Mouse (Mus musculus) adrenal gland, adult 8-10 months (tissue): Measurements from ENCODE around the gene Ccdc69. TPM values are rescaled to one million over a fixed set of nuclear protein-coding genes. Genes with fewer than 3 reads are reported as not detected.
"Not testable (repeated sequence)": the region's sequence is repeated elsewhere in the genome, so short reads cannot be mapped to it uniquely, and the experiment has no call there.

ENCODE experiments used
- DNase-seq: peaks from one replicate; pipeline ENCODE4 v3.0.0; 2022
- total RNA-seq, 4 experiments: library from RNA; stranded (reverse); gene quantifications; 2 replicates each; pipeline ENCODE4 v1.2.4; 2022

Ccdc69 gene
- total RNA-seq, 4 experiments from 2014 or later: 3.9 to 7.5 (median 4.5) TPM

DNA sequence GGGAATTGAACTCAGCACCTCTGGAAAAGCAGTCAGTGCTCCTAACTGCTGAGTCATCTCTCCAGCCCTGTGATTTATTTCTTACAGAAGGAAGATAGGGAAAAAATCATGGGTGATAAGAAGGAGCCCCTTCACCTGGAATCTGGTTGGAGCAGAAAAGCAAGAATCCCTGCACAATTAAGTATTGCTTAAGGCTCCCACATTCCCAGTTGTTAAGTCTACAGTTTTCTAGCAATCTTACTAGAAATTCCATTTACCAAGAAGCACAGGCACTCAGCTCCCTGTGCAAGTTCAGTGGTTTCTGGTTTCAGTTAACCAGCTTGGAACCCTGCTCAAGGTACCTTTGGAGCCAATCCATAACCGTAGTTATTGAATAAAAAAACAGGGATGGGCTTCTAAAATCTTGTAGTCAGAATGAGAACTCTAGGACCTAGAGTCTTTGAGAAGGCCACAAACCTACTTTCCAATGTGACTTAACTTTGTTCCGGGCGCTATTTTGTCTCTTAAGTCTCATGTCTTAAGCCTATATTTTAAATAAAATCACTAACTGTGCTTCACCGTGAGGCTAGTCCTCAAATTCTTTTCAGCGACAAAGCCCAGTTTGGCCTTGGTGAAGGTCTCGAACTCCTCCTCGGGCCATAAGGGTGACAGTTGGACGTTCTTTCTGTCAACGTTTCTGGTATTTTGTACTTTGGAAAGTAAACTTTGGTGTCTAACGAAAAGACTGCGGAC lies 19.0 kb upstream of the Ccdc69 start:
- no peak for DNase-seq

DNA sequence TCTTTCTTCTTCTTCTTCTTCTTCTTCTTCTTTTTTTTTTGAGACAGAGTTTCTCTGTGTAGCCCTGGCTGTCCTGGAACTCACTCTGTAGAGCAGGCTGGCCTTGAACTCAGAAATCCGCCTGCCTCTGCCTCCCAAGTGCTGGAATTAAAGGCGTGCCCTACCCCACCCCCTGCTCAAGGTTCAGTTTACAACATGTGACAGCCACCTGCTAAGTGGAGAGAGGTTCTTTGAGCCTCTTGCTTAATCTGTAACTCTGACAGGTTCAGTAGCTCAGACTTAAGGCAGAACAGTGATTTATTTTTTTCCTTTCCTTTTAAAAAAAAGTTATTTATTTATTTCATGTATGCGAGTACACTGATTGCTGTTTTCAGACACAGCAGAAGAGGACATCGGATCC lies 18.4 kb upstream of the Ccdc69 start:
- DNase-seq: not testable (repeated sequence)

GRCm38 (mm10) chr11:55093096-55093495 lies 15.2 kb upstream of the Ccdc69 start:
- DNase-seq: no peak

DNA sequence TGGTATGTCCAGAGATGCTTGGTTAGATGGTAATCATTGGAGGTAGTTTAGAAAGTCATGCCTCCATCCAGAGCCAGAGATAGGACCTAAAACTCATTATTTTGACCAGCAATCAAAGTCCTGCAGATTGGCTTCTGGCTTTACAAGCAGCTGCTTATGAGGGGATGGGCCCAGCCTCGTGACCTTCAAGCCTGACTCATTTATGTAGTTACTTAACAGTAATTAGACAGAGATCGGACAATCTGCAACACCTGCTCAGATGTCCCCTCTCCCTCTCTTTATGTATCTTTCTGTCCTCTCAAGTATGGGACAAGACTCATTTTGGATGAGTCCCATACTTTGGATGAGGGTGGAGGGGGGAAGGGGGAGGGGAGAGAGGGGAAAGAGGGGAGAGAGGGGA lies 12.0 kb upstream of the Ccdc69 start:
- DNase-seq: no peak

DNA sequence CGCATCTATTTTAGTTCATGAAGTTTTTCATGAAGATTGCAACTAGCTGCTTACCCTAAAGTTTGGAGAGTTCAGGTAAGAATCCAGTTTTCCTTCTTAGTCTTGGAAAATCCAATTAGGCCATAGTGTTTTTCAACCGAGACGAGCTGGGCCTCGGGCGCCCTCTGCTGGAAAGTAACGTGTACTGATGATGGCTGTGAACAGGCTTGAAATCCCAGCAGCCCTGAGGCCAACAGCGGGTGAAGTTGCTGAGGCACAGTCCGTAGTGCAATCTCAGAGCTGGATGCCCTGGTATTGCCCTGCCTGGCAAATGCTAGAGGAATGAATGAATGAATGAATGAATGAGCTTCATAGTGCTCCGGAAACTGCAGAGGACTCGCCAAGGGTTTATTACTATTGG lies 9.1 kb upstream of the Ccdc69 start:
- DNase-seq: no peak

DNA sequence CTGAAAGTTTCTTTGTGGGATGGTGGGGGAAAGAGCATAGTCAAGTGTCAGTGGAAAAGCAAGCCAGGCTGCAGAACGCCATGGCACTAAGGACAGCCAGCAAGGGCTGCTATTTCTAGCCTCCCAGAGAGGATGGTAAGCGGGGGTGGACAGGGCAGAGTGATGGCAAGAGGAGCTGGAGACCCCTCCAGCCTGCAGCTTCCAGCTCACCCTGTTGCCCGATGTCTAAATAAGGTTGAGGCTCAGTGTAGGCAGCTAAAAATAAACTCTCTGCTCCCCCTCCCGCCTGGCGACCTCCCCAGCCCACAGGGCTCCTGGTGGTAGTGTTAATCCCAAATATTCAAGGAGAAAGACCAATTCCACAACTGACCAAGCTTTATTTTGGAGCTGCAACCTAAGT lies 7.5 kb upstream of the Ccdc69 start:
- DNase-seq: no peak

GRCm38 (mm10) chr11:55084629-55085028 lies 6.7 kb upstream of the Ccdc69 start:
- peak; percentile 80 for DNase-seq

- no peak for DNase-seq
These were observed 3.3 kb upstream of the Ccdc69 start for GRCm38 (mm10) chr11:55081206-55081605.

DNA sequence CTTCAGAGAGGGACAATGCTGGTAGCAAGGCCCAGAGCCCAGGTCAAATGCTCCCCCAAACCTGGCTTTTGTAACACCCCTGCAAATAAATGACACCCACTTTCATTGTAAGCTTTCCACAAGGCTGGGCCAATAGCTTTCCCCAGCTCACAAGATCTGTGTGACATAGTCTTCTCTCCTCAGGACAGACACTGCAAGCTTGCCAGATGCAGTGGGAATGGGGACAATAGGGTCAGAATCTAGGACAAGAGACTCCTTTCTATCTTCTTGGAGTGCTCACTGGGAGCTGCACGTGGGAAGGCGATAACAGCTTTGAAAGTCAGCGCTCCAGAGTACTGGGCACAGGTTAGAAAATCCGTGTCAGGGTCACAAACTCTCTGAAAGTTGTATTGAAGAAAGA lies 1.2 kb upstream of the Ccdc69 start:
- DNase-seq: no peak

DNA sequence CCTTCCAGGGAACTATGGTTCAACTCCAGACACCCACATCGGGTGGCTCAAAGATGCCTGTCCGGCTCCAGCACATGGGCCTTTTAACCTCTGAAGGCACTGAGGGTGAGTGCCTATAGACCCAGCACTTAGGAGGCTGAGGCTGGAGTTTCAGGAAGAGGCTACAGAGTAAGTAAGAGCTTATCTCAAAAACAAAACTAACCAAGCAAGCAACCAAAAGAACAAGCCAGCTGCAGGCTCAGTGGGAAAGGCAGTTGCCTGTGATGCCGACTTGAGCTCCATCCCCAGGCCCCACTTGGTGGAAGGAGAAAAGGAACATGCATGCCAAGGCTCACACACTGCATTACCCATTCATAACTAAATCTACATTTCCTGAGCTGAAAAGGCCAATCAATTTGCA lies 571 bp upstream of the Ccdc69 start:
- no peak for DNase-seq

DNA sequence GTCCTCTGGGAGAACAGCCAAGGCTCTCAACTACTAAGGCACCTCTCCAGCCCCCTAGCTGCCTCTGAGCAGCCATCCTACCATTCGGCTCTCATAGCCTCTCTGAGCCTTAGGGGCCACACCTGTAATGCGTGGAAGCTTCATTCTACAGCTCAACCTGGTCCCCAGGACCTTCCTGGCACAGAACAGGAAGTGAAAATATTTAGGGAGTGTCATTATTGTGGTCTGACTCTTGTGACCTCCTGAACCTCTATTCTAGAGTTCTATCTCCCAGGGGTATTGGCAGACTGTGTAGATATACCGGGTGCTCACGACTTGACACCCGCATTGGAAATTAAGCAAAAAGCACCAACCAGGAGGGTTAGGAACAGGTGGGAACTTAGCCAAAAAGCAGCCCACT lies 1.7 kb downstream of the Ccdc69 start:
- DNase-seq: no peak

DNA sequence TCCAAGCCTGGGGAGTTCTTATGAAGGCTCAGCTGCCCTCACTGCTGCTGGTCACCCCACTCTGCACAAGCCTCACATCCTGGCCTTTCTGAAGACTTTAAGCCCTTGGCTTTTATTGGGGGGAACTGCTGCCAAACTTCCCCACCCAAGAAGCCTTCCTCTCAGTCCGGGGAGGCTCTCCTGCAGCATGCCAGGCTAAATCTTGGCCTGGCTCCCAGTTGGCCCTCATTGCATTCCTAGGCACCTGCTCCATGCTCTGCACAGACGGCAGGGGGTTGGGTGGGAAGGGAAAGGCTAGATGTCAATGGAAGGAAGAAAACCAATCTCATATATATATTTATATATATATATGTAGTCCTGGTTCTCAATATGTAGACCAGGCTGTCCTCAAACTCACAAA lies 2.3 kb downstream of the Ccdc69 start:
- DNase-seq: no peak

- no peak for DNase-seq
These were observed 4.7 kb downstream of the Ccdc69 start for GRCm38 (mm10) chr11:55073191-55073590.

DNA sequence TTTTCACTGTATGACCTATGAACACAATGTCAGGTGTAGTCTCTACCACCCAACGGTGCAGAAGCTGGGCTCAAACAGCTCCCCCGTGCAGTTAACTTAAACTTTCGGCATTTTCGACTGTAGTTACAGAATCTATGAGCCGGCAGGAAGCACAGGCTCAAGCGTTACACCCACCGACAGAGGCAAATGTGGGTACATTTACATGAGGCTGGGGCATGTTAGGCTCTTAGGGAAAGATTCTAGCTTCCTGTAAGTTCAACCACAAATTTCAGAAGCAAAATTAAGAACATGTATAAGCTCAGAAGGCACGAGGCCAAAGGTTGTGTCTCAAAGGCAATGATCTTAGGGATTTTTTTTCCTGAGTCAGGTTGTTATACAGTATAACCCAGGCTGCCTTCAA lies 5.5 kb downstream of the Ccdc69 start:
- no peak for DNase-seq

- no peak for DNase-seq
These were observed 6.6 kb downstream of the Ccdc69 start for GRCm38 (mm10) chr11:55071344-55071743.

DNA sequence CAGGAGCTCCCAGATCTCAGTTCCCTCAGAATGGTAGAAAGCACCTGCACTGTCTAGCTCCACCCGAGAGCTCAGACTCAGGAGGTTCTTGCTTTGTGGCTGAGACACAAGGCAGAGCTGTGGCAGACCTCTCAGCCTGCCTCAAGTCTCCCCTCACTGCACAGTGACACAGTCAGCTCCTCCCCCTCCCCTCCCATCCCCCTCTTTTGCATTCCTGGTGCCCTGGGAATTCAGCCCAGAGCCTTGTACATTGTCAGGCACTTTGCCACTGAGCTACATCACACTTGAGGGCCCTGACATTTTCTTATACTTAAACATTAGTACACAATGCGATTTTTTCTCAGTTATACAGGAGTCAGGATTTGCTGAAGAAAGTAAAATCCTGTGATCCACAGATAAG lies 8.9 kb downstream of the Ccdc69 start:
- no peak for DNase-seq

DNA sequence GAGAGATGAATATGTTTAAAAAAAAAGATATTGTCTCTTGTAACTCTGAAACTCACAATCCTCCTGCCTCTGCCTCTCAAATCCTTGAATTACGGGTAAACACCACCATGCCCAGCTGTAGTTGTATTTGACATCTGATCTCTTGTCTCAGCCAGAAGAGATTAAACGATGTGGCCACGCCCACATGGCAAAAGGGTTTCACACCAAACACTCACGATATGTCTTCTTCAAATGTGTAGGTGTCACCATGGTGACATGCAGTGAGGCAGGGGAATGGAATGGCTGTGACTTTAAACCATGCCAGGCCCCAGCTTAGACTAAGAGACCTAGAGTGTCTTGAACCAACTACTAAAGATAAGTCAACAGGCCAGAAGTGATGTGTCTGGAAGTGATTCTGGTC lies 11.0 kb downstream of the Ccdc69 start:
- no peak for DNase-seq

DNA sequence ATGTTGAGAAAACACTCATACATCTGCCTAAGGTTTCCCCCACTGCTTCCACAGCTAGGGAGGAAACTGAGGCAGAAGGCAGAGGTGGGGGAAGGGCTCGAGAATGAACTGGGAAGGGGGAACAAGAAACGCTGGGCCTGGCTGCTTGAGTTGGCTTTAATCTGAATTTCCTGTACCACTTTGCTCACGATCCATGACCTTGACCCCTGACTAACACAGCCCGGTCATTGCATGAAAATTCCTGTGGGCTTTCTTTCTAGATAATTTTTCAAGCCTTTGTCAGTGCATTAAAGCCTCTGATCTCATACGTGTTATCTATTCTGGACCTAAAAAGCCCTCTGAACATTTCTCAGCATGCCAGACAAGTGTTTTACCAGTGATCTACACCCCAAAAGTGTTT lies 15.1 kb downstream of the Ccdc69 start:
- DNase-seq: no peak

- DNase-seq: no peak
These were observed 17.1 kb downstream of the Ccdc69 start for GRCm38 (mm10) chr11:55060802-55061201.

DNA sequence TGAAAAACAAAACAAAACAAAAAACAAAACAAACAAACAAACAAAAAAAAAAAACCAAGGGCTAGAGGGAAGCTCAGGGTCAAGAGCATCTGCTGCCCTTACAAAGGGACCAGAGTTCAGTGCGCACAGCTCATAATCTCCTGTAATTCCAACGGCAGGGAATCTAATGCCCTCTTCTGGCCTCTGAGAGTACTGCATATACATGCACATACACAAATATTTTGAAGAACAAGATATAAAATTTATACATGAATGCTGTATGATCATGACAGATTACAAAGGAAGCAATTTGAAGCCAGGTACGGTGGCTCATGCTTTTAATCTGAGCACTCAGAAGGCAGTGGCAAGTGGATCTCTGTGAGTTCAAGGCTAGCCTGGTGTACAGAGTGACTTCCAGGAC lies 20.4 kb downstream of the Ccdc69 start:
- DNase-seq: no peak

GRCm38 (mm10) chr11:55050837-55051510 lies 27.0 kb downstream of the Ccdc69 start:
- DNase-seq: no peak

GRCm38 (mm10) chr11:55046600-55046999 lies 31.3 kb downstream of the Ccdc69 start:
- DNase-seq: peak; percentile 45

DNA sequence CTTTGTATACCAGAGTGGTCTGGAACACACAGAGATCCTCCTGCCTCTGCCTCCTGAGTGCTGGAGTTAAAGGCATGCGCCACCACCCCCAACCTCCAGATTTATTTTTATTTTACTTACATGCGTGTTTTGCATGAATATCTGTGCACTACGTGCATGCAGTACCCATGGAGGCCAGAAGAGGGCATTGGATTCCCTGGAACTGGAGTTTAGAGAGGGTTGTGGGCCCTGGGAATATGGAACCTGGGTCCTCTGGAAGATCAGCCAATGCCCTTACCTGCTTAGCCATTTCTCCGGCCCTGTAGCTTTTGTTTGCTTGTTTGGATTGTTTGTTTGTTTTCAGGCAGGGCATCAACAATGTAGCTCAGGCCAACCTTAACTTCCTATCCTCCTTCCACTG lies 36.6 kb downstream of the Ccdc69 start:
- DNase-seq: no peak

GRCm38 (mm10) chr11:55039591-55039990 lies 38.3 kb downstream of the Ccdc69 start:
- no peak for DNase-seq
